Mouse (Mus musculus) heart, embryonic 13.5 days (tissue): ENCODE data around the gene Pik3c2b. TPM values are rescaled to one million over a fixed set of nuclear protein-coding genes. Genes with fewer than 3 reads are reported as not detected.
"Not testable (repeated sequence)": the region's sequence is repeated elsewhere in the genome, so short reads cannot be mapped to it uniquely, and the experiment has no call there.

Experiments
- ATAC-seq: fragments of 200-750 bp; cut with Nextera tagmentation; 2 replicates; pipeline ENCODE4 v1.8.0; 2017; ENCODE audit warnings: moderate TSS enrichment; ENCODE audit not compliant: insufficient number of reproducible peaks, low FRiP score, low TSS enrichment; ENCODE audit errors: extremely low read depth
- H3K27ac ChIP-seq: fragments of 300-500 bp; sonication (generic); replicated peaks from 2 replicates; pipeline ENCODE4 v1.5.1; 2015; ENCODE audit warnings: moderate library complexity, mild to moderate bottlenecking, inconsistent platforms
- H3K27me3 ChIP-seq: fragments of 300-500 bp; sonication (generic); replicated peaks from 2 replicates; pipeline ENCODE4 v1.6.1; 2015; ENCODE audit warnings: mild to moderate bottlenecking, inconsistent platforms
- H3K36me3 ChIP-seq: fragments of 300-500 bp; sonication (generic); 2 replicates; pipeline ENCODE4 v1.6.1; 2015; ENCODE audit warnings: mild to moderate bottlenecking, inconsistent platforms
- H3K4me1 ChIP-seq: fragments of 300-500 bp; sonication (generic); 2 replicates; pipeline ENCODE4 v1.6.1; 2015; ENCODE audit warnings: inconsistent platforms
- H3K4me2 ChIP-seq: fragments of 300-500 bp; sonication (generic); 2 replicates; pipeline ENCODE4 v1.6.1; 2015; ENCODE audit warnings: inconsistent platforms, mild to moderate bottlenecking, moderate library complexity
- H3K4me3 ChIP-seq: fragments of 300-500 bp; sonication (generic); 2 replicates; pipeline ENCODE4 v1.5.1; 2015; ENCODE audit warnings: moderate library complexity, mild to moderate bottlenecking, inconsistent platforms
- H3K9ac ChIP-seq: fragments of 300-500 bp; sonication (generic); 2 replicates; pipeline ENCODE4 v1.6.1; 2015; ENCODE audit warnings: inconsistent platforms, mild to moderate bottlenecking, moderate library complexity
- H3K9me3 ChIP-seq: fragments of 300-500 bp; sonication (generic); 2 replicates; pipeline ENCODE4 v1.6.1; 2016; ENCODE audit warnings: inconsistent platforms
- WGBS: fragments of 180-500 bp; shearing (Covaris S2); methylation state at CpG from one replicate; pipeline ENCODE4 v1.1.7; 2015; ENCODE audit warnings: mixed read lengths; 5-methylcytosine and 5-hydroxymethylcytosine counted together
- polyA plus RNA-seq: library from polyadenylated mRNA; unstranded; fragments of >200 nt; fragmentation: Nextera tagmentation; extraction: Ambion mirVana; gene quantifications from 2 replicates; pipeline ENCODE4 v1.2.1, GENCODE M21; 2015

The Pik3c2b gene
- polyA plus RNA-seq, 1 experiment from 2014 or later = 9.5 TPM

DNA sequence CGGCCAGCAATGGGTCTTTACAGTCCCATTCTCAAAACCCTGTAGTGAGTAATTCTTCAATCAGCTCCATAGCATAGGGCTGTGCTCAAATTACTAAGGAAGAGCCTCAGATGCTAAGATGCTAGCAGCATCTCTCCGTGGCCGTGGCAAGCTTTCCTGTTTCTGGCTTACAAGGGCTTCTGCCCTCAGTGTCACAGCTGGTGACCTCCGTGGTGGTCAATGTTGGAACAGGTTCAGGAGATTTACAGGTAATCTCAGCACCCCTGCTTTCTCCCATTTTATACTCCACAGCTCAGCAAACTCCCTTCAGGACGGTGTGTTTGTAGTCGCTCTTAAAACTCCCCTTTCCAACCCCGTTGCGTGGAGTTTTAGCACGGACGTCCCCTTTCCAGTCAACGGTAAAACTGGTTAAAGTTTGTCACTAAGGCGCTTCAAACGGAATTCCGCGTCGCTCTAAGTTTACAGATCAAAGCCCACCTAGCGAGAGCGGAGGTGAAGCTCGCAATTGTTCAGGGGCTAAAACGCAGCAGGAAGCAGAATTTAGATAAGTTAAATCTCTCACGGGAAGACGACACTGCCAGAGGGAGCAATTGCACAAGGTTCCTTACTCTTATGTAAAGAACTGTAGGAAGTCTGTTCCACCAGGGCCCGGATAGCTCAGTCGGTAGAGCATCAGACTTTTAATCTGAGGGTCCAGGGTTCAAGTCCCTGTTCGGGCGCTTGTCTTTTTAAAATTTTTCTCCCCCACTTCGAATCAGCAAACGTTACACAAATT is 12.0 kb upstream of the Pik3c2b start:
- H3K36me3 ChIP-seq = no peaks in the 10 kb centered on the region
- WGBS = 2% methylated on average over 28 of the region's 28 CpGs
- H3K9me3 ChIP-seq = no peaks in the 10 kb centered on the region
- no peaks in the 10 kb centered on the region for H3K27me3 ChIP-seq
- peak; percentile 64; the same call in 1 of the 2 replicates for ATAC-seq
- H3K9ac ChIP-seq = peak overlapping the region; percentile 80
- H3K4me1 ChIP-seq = peaks cover 7% of the 10 kb centered on the region
- peak overlapping the region; percentile 74 for H3K4me2 ChIP-seq
- peak overlapping the region; percentile 66 for H3K4me3 ChIP-seq
- H3K27ac ChIP-seq = peak overlapping the region; percentile 77

GRCm38 (mm10) chr1:133034091-133034460 is 11.4 kb upstream of the Pik3c2b start:
- no peaks in the 10 kb centered on the region for H3K27me3 ChIP-seq
- ATAC-seq = no peak
- H3K36me3 ChIP-seq = no peaks in the 10 kb centered on the region
- peak overlapping the region; percentile 74 for H3K4me2 ChIP-seq
- peak overlapping the region; percentile 45; the same call in 1 of the 2 replicates for H3K27ac ChIP-seq
- peak overlapping the region; percentile 65 for H3K9ac ChIP-seq
- H3K4me1 ChIP-seq = peaks cover 7% of the 10 kb centered on the region
- no peaks in the 10 kb centered on the region for H3K9me3 ChIP-seq
- 3% methylated on average over 11 of the region's 11 CpGs for WGBS
- H3K4me3 ChIP-seq = peak overlapping the region; percentile 66

DNA sequence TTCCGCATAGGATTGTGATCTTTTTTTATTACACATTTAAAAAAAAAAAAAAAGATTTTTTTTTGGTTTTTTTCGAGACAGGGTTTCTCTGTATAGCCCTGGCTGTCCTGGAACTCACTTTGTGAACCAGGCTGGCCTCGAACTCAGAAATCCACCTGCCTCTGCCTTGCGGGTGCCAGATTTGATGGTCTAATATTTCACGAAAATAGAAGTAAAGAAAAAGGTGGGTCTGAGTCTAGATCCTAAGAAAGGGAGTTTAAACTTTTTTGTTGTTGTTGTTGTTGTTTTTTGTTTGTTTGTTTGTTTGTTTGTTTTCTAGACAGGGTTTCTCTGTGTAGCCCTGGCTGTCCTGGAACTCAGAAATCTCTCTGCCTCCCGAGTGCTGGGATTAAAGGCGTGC is 10.8 kb upstream of the Pik3c2b start:
- WGBS = 68% methylated on average over 7 of the region's 7 CpGs
- not testable (repeated sequence) for H3K36me3 ChIP-seq, H3K9me3 ChIP-seq, H3K4me1 ChIP-seq, H3K9ac ChIP-seq, H3K27ac ChIP-seq, H3K27me3 ChIP-seq, ATAC-seq, H3K4me3 ChIP-seq
- H3K4me2 ChIP-seq = peak overlapping the region; percentile 74; the same call in 1 of the 2 replicates

GRCm38 (mm10) chr1:133039505-133039949 is 5.9 kb upstream of the Pik3c2b start:
- no peak overlapping the region for H3K4me3 ChIP-seq
- H3K36me3 ChIP-seq = no peaks in the 10 kb centered on the region
- 16% methylated on average over 4 of the region's 4 CpGs for WGBS
- no peak overlapping the region for H3K4me2 ChIP-seq
- H3K9me3 ChIP-seq = no peaks in the 10 kb centered on the region
- no peak overlapping the region for H3K27ac ChIP-seq
- H3K9ac ChIP-seq = no peak overlapping the region
- H3K27me3 ChIP-seq = no peaks in the 10 kb centered on the region
- ATAC-seq = no peak
- no peaks in the 10 kb centered on the region for H3K4me1 ChIP-seq

DNA sequence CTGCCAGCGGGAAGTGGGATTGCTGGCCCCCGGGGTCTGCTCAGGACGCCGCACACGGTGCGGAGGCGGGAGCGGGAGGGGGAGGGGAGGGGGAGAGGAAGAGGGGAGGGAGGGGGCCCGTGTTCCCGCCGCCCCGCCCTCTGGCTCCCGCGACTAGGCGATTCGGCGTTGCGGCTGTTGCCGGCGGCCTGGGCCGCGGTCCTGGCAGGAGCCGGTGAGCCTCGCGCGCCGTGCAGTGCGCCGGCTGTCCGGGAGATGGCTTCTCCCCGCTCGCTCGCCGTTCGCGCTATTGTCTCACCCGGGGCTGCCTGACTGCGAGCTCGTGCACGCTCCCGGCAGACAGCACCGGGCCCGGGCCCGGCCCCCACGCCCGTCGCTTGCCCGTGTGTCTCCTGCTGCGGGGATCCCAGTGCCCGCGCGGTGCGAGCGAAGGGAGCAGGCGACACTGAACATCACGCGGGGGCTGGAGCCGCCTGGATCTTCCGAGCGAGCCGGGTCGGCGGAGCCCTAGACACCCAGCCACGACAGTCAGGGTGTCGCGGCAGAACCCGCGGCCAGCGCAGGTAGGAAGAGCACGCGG is 484 bp downstream of the Pik3c2b start:
- WGBS = under 1% methylated on average over 58 of the region's 71 CpGs
- H3K27ac ChIP-seq = peak overlapping the region; percentile 87
- ATAC-seq = peak; percentile 70; the same call in 1 of the 2 replicates
- no peaks in the 10 kb centered on the region for H3K9me3 ChIP-seq
- H3K4me3 ChIP-seq = peak overlapping the region; percentile 73
- peaks cover 51% of the 10 kb centered on the region for H3K4me1 ChIP-seq
- no peaks in the 10 kb centered on the region for H3K27me3 ChIP-seq
- H3K4me2 ChIP-seq = peak overlapping the region; percentile 74
- H3K9ac ChIP-seq = peak overlapping the region; percentile 86
- no peaks in the 10 kb centered on the region for H3K36me3 ChIP-seq

- H3K4me3 ChIP-seq = peak overlapping the region; percentile 73
- H3K36me3 ChIP-seq = no peaks in the 10 kb centered on the region
- under 1% methylated on average over 38 of the region's 40 CpGs for WGBS
- peak overlapping the region; percentile 74 for H3K4me2 ChIP-seq
- H3K27ac ChIP-seq = peak overlapping the region; percentile 87
- H3K9ac ChIP-seq = peak overlapping the region; percentile 86
- ATAC-seq = peak; percentile 35; the same call in 1 of the 2 replicates
- H3K9me3 ChIP-seq = no peaks in the 10 kb centered on the region
- H3K4me1 ChIP-seq = peaks cover 51% of the 10 kb centered on the region
- no peaks in the 10 kb centered on the region for H3K27me3 ChIP-seq
Observed at GRCm38 (mm10) chr1:133046441-133046931, 1.0 kb downstream of the Pik3c2b start.

GRCm38 (mm10) chr1:133047575-133047974 is 2.1 kb downstream of the Pik3c2b start:
- ATAC-seq = no peak
- Histone ChIP-seq H3K4me2 (peak overlapping the region; percentile 74), H3K27ac (peak overlapping the region; percentile 87), H3K4me1 (peaks cover 58% of the 10 kb centered on the region), H3K4me3 (peak overlapping the region; percentile 73), H3K9me3 (no peaks in the 10 kb centered on the region), H3K36me3 (no peaks in the 10 kb centered on the region), H3K27me3 (no peaks in the 10 kb centered on the region), H3K9ac (peak overlapping the region; percentile 86)
- WGBS = 50% methylated on average over 8 of the region's 8 CpGs

GRCm38 (mm10) chr1:133048690-133049089 is 3.2 kb downstream of the Pik3c2b start:
- 29% methylated on average over 2 of the region's 2 CpGs for WGBS
- H3K4me2 ChIP-seq = peak overlapping the region; percentile 74
- H3K36me3 ChIP-seq = no peaks in the 10 kb centered on the region
- H3K9ac ChIP-seq = peak overlapping the region; percentile 57
- H3K4me1 ChIP-seq = peaks cover 66% of the 10 kb centered on the region
- no peaks in the 10 kb centered on the region for H3K27me3 ChIP-seq
- no peak overlapping the region for H3K27ac ChIP-seq
- H3K9me3 ChIP-seq = no peaks in the 10 kb centered on the region
- ATAC-seq = no peak
- 0 out of 2 replicates have a peak overlapping the region, but pooled peaks have one; percentile 73 for H3K4me3 ChIP-seq

- Histone ChIP-seq H3K4me3 (no peak overlapping the region), H3K9me3 (no peaks in the 10 kb centered on the region), H3K4me1 (peaks cover 70% of the 10 kb centered on the region), H3K4me2 (peak overlapping the region; percentile 26), H3K9ac (peak overlapping the region; percentile 57), H3K27ac (0 out of 2 replicates have a peak overlapping the region, but pooled peaks have one; percentile 34), H3K27me3 (no peaks in the 10 kb centered on the region), H3K36me3 (no peaks in the 10 kb centered on the region)
- no peak for ATAC-seq
- WGBS = 15% methylated on average over 11 of the region's 11 CpGs
Observed at GRCm38 (mm10) chr1:133050001-133050431, 4.5 kb downstream of the Pik3c2b start.

- no peak overlapping the region for H3K4me3 ChIP-seq
- WGBS = 87% methylated on average over 2 of the region's 2 CpGs
Observed at GRCm38 (mm10) chr1:133051829-133052228, 6.4 kb downstream of the Pik3c2b start.

DNA sequence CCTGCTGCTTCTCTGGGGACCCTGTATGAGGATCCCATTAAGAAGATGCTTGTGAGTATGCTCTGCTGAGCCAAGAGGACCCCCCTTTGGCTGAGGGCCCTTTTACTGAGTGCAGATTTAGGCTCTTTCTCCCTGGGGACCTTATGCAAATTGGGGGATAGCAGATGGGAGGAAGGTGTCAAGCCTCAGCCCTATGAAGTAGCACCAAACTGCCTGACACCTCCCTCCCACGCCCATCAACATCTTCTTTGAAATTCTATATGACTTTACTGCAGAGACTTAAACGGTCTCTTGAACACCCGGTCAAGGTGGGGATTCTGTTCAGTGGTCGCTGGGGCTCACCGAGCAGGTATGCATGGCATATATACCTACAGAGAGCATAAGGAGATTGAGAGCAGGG is 7.6 kb downstream of the Pik3c2b start:
- H3K9me3 ChIP-seq = no peaks in the 10 kb centered on the region
- no peaks in the 10 kb centered on the region for H3K36me3 ChIP-seq
- H3K4me3 ChIP-seq = no peak overlapping the region
- 45% methylated on average over 5 of the region's 5 CpGs for WGBS
- H3K9ac ChIP-seq = no peak overlapping the region
- peaks cover 67% of the 10 kb centered on the region for H3K4me1 ChIP-seq
- H3K4me2 ChIP-seq = no peak overlapping the region
- no peak for ATAC-seq
- no peaks in the 10 kb centered on the region for H3K27me3 ChIP-seq
- 0 out of 2 replicates have a peak overlapping the region, but pooled peaks have one; percentile 1 for H3K27ac ChIP-seq

More at GRCm38 (mm10) chr1:133051829-133052228, 6.4 kb downstream of the Pik3c2b start:
- ATAC-seq = no peak
- H3K27ac ChIP-seq = no peak overlapping the region
- H3K4me1 ChIP-seq = peaks cover 67% of the 10 kb centered on the region
- no peaks in the 10 kb centered on the region for H3K36me3 ChIP-seq
- no peak overlapping the region for H3K4me2 ChIP-seq
- H3K9me3 ChIP-seq = no peaks in the 10 kb centered on the region
- H3K9ac ChIP-seq = no peak overlapping the region
- no peaks in the 10 kb centered on the region for H3K27me3 ChIP-seq
